Mouse (Mus musculus): ENCODE data around the gene Wfdc9.
"Not testable (repeated sequence)": the region's sequence is repeated elsewhere in the genome, so short reads cannot be mapped to it uniquely, and the experiment has no call there.

The Wfdc9 gene

GRCm38 (mm10) chr2:164619050-164619449, 37.3 kb downstream of the Wfdc9 start:
- no peak for DNase-seq (ENCODE audit: low spot score in 2 of 2)

GRCm38 (mm10) chr2:164615386-164615785, 41.0 kb downstream of the Wfdc9 start:
- no peak for DNase-seq (ENCODE audit: low spot score in 2 of 2)

GRCm38 (mm10) chr2:164613471-164613870, 42.9 kb downstream of the Wfdc9 start, which contains the start of the genes Wfdc6b and Wfdc8:
Gene Wfdc6b, plus strand, starts transcription at chr2:164613522.
Gene Wfdc8, minus strand, starts transcription at chr2:164613626.
- DNase-seq (ENCODE audit: low spot score in 2 of 2), result not testable (repeated sequence)

- DNase-seq (ENCODE audit: low spot score in 2 of 2), result no peak
Measured at GRCm38 (mm10) chr2:164608781-164609180, 47.6 kb downstream of the Wfdc9 start.

- DNase-seq (ENCODE audit: low spot score in 2 of 2), result peak in 1 of 2 experiments; percentile 6
Measured at GRCm38 (mm10) chr2:164604411-164604810, 52.0 kb downstream of the Wfdc9 start.

GRCm38 (mm10) chr2:164603482-164603881, 52.9 kb downstream of the Wfdc9 start:
- no peak for DNase-seq (ENCODE audit: low spot score in 2 of 2)

- DNase-seq (ENCODE audit: low spot score in 2 of 2), result no peak
Measured at GRCm38 (mm10) chr2:164600179-164600578, 56.2 kb downstream of the Wfdc9 start.
